11 mouse cellular contexts compared by ENCODE assay signal in genomic region chr2:180219145-180219943, GRCm38 (mm10). TPM values are rescaled to one million over a fixed set of nuclear protein-coding genes. Genes with fewer than 3 reads are reported as not detected.
A peak's percentile ranks its signal among the peaks of the same experiment; 100 is the strongest.
DNase-seq lines count a peak whose midpoint lies in the region; ATAC-seq and TF ChIP-seq lines count a peak whose summit lies in the region.
"Had no signal": no experiment of that assay in that cellular context is flagged by ENCODE, and none has a peak within 500 bp of the region (broad histone marks: within the 10 kb centered on the region; RNA-seq: fewer than 3 reads in every experiment).

No protein-coding gene starts in this region.

- no peak overlapping the region for H3K4me3 ChIP-seq in liver, adult 2 months (ENCODE audit: insufficient read depth, low read depth, low read length)
- no peak overlapping the region for H3K4me3 ChIP-seq in liver, postnatal 0 days (ENCODE audit: low read depth, low read length)
- H3K4me3 ChIP-seq in embryonic facial prominence, embryonic 10.5 days = no peak overlapping the region
- H3K4me3 ChIP-seq in limb, embryonic 10.5 days = no peak overlapping the region
- H3K4me3 ChIP-seq: midbrain, embryonic 15.5 days had no signal

- H3K4me1 ChIP-seq in liver, adult 2 months (ENCODE audit: control insufficient read depth, insufficient read depth, low read length) = peaks cover 11% of the 10 kb centered on the region; the same call in 1 of the 2 replicates
- peaks cover 13% of the 10 kb centered on the region; the same call in 1 of the 2 replicates for H3K4me1 ChIP-seq in liver, postnatal 0 days (ENCODE audit: insufficient read depth)
- H3K4me1 ChIP-seq in embryonic facial prominence, embryonic 10.5 days = peaks cover 83% of the 10 kb centered on the region
- peaks cover 70% of the 10 kb centered on the region for H3K4me1 ChIP-seq in limb, embryonic 10.5 days

- no peak overlapping the region for H3K9ac ChIP-seq in liver, adult 2 months (ENCODE audit: low read depth, low read length)
- H3K9ac ChIP-seq in liver, postnatal 0 days (replicated peaks) = no peak overlapping the region
- H3K9ac ChIP-seq: midbrain, embryonic 15.5 days had no signal

- no peak for TF ChIP-seq CTCF in liver, adult 2 months (IDR thresholded peaks at IDR 0.05; ENCODE audit: low read depth, low read length)
- TF ChIP-seq CTCF in liver, postnatal 0 days (IDR thresholded peaks at IDR 0.05; ENCODE audit: low read depth) = no peak

- H3K27ac ChIP-seq in liver, adult 2 months (replicated peaks; ENCODE audit: insufficient read depth, low read depth, low read length) = peak overlapping the region; percentile 61
- H3K27ac ChIP-seq in liver, postnatal 0 days (ENCODE audit: low read depth) = no peak overlapping the region
- H3K27ac ChIP-seq in embryonic facial prominence, embryonic 10.5 days (replicated peaks) = peak overlapping the region; percentile 75
- H3K27ac ChIP-seq in limb, embryonic 10.5 days = peak overlapping the region; percentile 71
- H3K27ac ChIP-seq: midbrain, embryonic 15.5 days had no signal

- TF ChIP-seq POLR2A in liver, adult 2 months (IDR thresholded peaks at IDR 0.05; ENCODE audit: extremely low read depth, insufficient read depth, low read length) = no peak

- peak; percentile 91 for DNase-seq in heart, adult 11 months
- DNase-seq in heart, adult 8-10 months (ENCODE audit: low spot score) = no peak
- DNase-seq in liver, adult 2 months (ENCODE audit: extremely low read depth, low read depth, low spot score) = no peak
- DNase-seq in liver, postnatal 0 days = no peak
- no peak for DNase-seq in embryonic facial prominence, embryonic 10.5 days (ENCODE audit: low spot score)
- no peak for DNase-seq in limb, embryonic 10.5 days (ENCODE audit: low spot score)
- no peak for DNase-seq in MN1 (ENCODE audit: low spot score)
- DNase-seq in adrenal gland, postnatal 14 days = no peak
- DNase-seq: cerebellum, adult 8-10 months; thymus, adult 2 months had no signal

- no peaks in the 10 kb centered on the region for H3K27me3 ChIP-seq in liver, adult 2 months (ENCODE audit: control insufficient read depth, insufficient read depth, low read length)
- peaks cover 1% of the 10 kb centered on the region for H3K27me3 ChIP-seq in liver, postnatal 0 days (ENCODE audit: insufficient read depth, low read length)
- peaks cover 24% of the 10 kb centered on the region for H3K27me3 ChIP-seq in embryonic facial prominence, embryonic 10.5 days (replicated peaks; ENCODE audit: low read depth, poor library complexity, severe bottlenecking)
- H3K27me3 ChIP-seq in limb, embryonic 10.5 days (ENCODE audit: low read depth, poor library complexity, severe bottlenecking) = peaks cover 16% of the 10 kb centered on the region

- no peaks in the 10 kb centered on the region for H3K9me3 ChIP-seq in liver, postnatal 0 days (ENCODE audit: low read length)
- no peaks in the 10 kb centered on the region for H3K9me3 ChIP-seq in embryonic facial prominence, embryonic 10.5 days
- H3K9me3 ChIP-seq in limb, embryonic 10.5 days (replicated peaks) = no peaks in the 10 kb centered on the region
- H3K9me3 ChIP-seq: midbrain, embryonic 15.5 days had no signal

- WGBS in liver, adult 2 months = 89% methylated on average over 15 of the region's 15 CpGs
- 76% methylated on average over 15 of the region's 15 CpGs for WGBS in liver, postnatal 0 days (ENCODE audit: insufficient replicate concordance)
- 82% methylated on average over 15 of the region's 15 CpGs for WGBS in embryonic facial prominence, embryonic 10.5 days
- 88% methylated on average over 15 of the region's 15 CpGs for WGBS in limb, embryonic 10.5 days

- no peak overlapping the region for H3K4me2 ChIP-seq in liver, postnatal 0 days (ENCODE audit: low read depth, low read length)
- H3K4me2 ChIP-seq: midbrain, embryonic 15.5 days had no signal

- no peaks in the 10 kb centered on the region for H3K79me2 ChIP-seq in liver, adult 2 months (ENCODE audit: control insufficient read depth, insufficient read depth, low read length)

- ATAC-seq in liver, postnatal 0 days = no peak
- ATAC-seq: midbrain, embryonic 15.5 days had no signal

- TF ChIP-seq EP300 in liver, postnatal 0 days (IDR thresholded peaks at IDR 0.05; ENCODE audit: low read depth) = no peak

- H3K36me3 ChIP-seq in liver, adult 2 months (ENCODE audit: control insufficient read depth, insufficient read depth, low read length) = no peaks in the 10 kb centered on the region
- no peaks in the 10 kb centered on the region for H3K36me3 ChIP-seq in liver, postnatal 0 days (replicated peaks; ENCODE audit: insufficient read depth, low read length)
- peaks cover 9% of the 10 kb centered on the region; the same call in 1 of the 2 replicates for H3K36me3 ChIP-seq in embryonic facial prominence, embryonic 10.5 days (replicated peaks)
- no peaks in the 10 kb centered on the region for H3K36me3 ChIP-seq in limb, embryonic 10.5 days
- H3K36me3 ChIP-seq: midbrain, embryonic 15.5 days had no signal

RNA-seq across cellular contexts. Expression of gene Lama5, which starts 6.3 kb away (rescaled TPM):
- total RNA-seq in heart, adult 8-10 months (2022) = 100 to 1,000 TPM in 1 of 4 experiments, 10 to 100 TPM in 3; 78.1 to 110 (median 93.3) TPM
- 0.65 and 0.74 TPM in 2 replicates for total RNA-seq in liver, adult 2 months (2014; rRNA removed)
- 1.6 and 4.0 TPM in 2 replicates for polyA plus RNA-seq in liver, adult 2 months (2012; rRNA removed)
- polyA plus RNA-seq in liver, postnatal 0 days (2015; fragmentation: Nextera tagmentation; extraction: Ambion mirVana) = 2.1 and 2.2 TPM in 2 replicates
- 19.6 and 25.3 TPM in 2 replicates for polyA plus RNA-seq in embryonic facial prominence, embryonic 10.5 days (2016; fragmentation: Nextera tagmentation; extraction: Ambion mirVana)
- 18.1 and 18.2 TPM in 2 replicates for polyA plus RNA-seq in limb, embryonic 10.5 days (2016; fragmentation: Nextera tagmentation; extraction: Ambion mirVana)
- total RNA-seq in adrenal gland, postnatal 14 days (2021) = 48.7 and 55.1 TPM in 2 replicates

RNA-seq across cellular contexts. Expression of gene Rps21, which starts 37.8 kb away (rescaled TPM):
- 100 to 1,000 TPM; 452 to 674 (median 565) TPM for total RNA-seq in heart, adult 8-10 months (2022)
- 713 and 1,049 TPM in 2 replicates for total RNA-seq in liver, adult 2 months (2014; rRNA removed)
- polyA plus RNA-seq in liver, adult 2 months (2012; rRNA removed) = 880 and 922 TPM in 2 replicates
- 382 and 393 TPM in 2 replicates for polyA plus RNA-seq in liver, postnatal 0 days (2015; fragmentation: Nextera tagmentation; extraction: Ambion mirVana)
- polyA plus RNA-seq in embryonic facial prominence, embryonic 10.5 days (2016; fragmentation: Nextera tagmentation; extraction: Ambion mirVana) = 569 and 585 TPM in 2 replicates
- 530 and 637 TPM in 2 replicates for polyA plus RNA-seq in limb, embryonic 10.5 days (2016; fragmentation: Nextera tagmentation; extraction: Ambion mirVana)
- total RNA-seq in adrenal gland, postnatal 14 days (2021) = 787 and 921 TPM in 2 replicates

RNA-seq across cellular contexts. Expression of gene Adrm1, which starts 48.1 kb away (rescaled TPM):
- total RNA-seq in heart, adult 8-10 months (2022) = 10 to 100 TPM; 80.8 to 93.9 (median 90.0) TPM
- total RNA-seq in liver, adult 2 months (2014; rRNA removed) = 30.7 and 37.1 TPM in 2 replicates
- 95.4 and 107 TPM in 2 replicates for polyA plus RNA-seq in liver, adult 2 months (2012; rRNA removed)
- polyA plus RNA-seq in liver, postnatal 0 days (2015; fragmentation: Nextera tagmentation; extraction: Ambion mirVana) = 91.9 and 98.0 TPM in 2 replicates
- 264 and 272 TPM in 2 replicates for polyA plus RNA-seq in embryonic facial prominence, embryonic 10.5 days (2016; fragmentation: Nextera tagmentation; extraction: Ambion mirVana)
- 264 and 295 TPM in 2 replicates for polyA plus RNA-seq in limb, embryonic 10.5 days (2016; fragmentation: Nextera tagmentation; extraction: Ambion mirVana)
- 126 and 130 TPM in 2 replicates for total RNA-seq in adrenal gland, postnatal 14 days (2021)

RNA-seq across cellular contexts. Expression of gene Cables2, which starts 54.0 kb away (rescaled TPM):
- total RNA-seq in heart, adult 8-10 months (2022) = 10 to 100 TPM; 12.1 to 14.1 (median 12.6) TPM
- 8.9 and 10.3 TPM in 2 replicates for total RNA-seq in liver, adult 2 months (2014; rRNA removed)
- polyA plus RNA-seq in liver, adult 2 months (2012; rRNA removed) = 29.2 and 29.5 TPM in 2 replicates
- polyA plus RNA-seq in liver, postnatal 0 days (2015; fragmentation: Nextera tagmentation; extraction: Ambion mirVana) = 4.7 and 5.2 TPM in 2 replicates
- 12.7 and 13.2 TPM in 2 replicates for polyA plus RNA-seq in embryonic facial prominence, embryonic 10.5 days (2016; fragmentation: Nextera tagmentation; extraction: Ambion mirVana)
- polyA plus RNA-seq in limb, embryonic 10.5 days (2016; fragmentation: Nextera tagmentation; extraction: Ambion mirVana) = 14.6 and 16.4 TPM in 2 replicates
- total RNA-seq in adrenal gland, postnatal 14 days (2021) = 17.8 and 18.4 TPM in 2 replicates
